Mouse (Mus musculus) NIH3T3 (cell line): Measurements from ENCODE around the gene Usf1.
A peak's percentile ranks its signal among the peaks of the same experiment; 100 is the strongest.

Experiments used
- DNase-seq: peaks from one replicate; pipeline ENCODE4 v3.0.0-alpha.2; 2012; ENCODE audit warnings: low read depth

Usf1 gene

GRCm38 (mm10) chr1:171410947-171411484 lies at the start of gene Usf1:
TSS of gene Usf1 (plus strand) at chr1:171411313.
- DNase-seq = peak; percentile 97

GRCm38 (mm10) chr1:171365934-171366333 lies 45.2 kb upstream of the Usf1 start:
- no peak for DNase-seq

- DNase-seq = no peak
Observed at GRCm38 (mm10) chr1:171369845-171370556, 41.1 kb upstream of the Usf1 start, which contains the start of gene Nectin4. TSS of gene Nectin4 (plus strand) at chr1:171370099.

GRCm38 (mm10) chr1:171372880-171373279 lies 38.2 kb upstream of the Usf1 start:
- DNase-seq = no peak

GRCm38 (mm10) chr1:171373946-171374345 lies 37.2 kb upstream of the Usf1 start:
- DNase-seq = no peak

GRCm38 (mm10) chr1:171375646-171376097 lies 35.4 kb upstream of the Usf1 start:
- peak; percentile 73 for DNase-seq

GRCm38 (mm10) chr1:171378298-171378697 lies 32.8 kb upstream of the Usf1 start:
- DNase-seq = no peak

- no peak for DNase-seq
Observed at GRCm38 (mm10) chr1:171379935-171380599, 31.0 kb upstream of the Usf1 start.

GRCm38 (mm10) chr1:171382096-171382620 lies 29.0 kb upstream of the Usf1 start:
- DNase-seq = no peak

- no peak for DNase-seq
Observed at GRCm38 (mm10) chr1:171384361-171384760, 26.8 kb upstream of the Usf1 start.

GRCm38 (mm10) chr1:171385171-171385570 lies 25.9 kb upstream of the Usf1 start:
- DNase-seq = no peak

GRCm38 (mm10) chr1:171387099-171387498 lies 24.0 kb upstream of the Usf1 start:
- peak; percentile 51 for DNase-seq

- DNase-seq = no peak
Observed at GRCm38 (mm10) chr1:171388376-171389102, 22.6 kb upstream of the Usf1 start, which contains the start of gene Arhgap30. TSS of gene Arhgap30 (plus strand) at chr1:171388954.

- no peak for DNase-seq
Observed at GRCm38 (mm10) chr1:171390101-171390500, 21.0 kb upstream of the Usf1 start.

GRCm38 (mm10) chr1:171401821-171402220 lies 9.3 kb upstream of the Usf1 start:
- DNase-seq = no peak

GRCm38 (mm10) chr1:171402991-171403390 lies 8.1 kb upstream of the Usf1 start:
- no peak for DNase-seq

- DNase-seq = no peak
Observed at GRCm38 (mm10) chr1:171407263-171407662, 3.9 kb upstream of the Usf1 start.

GRCm38 (mm10) chr1:171410231-171410630 lies 882 bp upstream of the Usf1 start:
- DNase-seq = no peak

GRCm38 (mm10) chr1:171411492-171411941 lies 404 bp downstream of the Usf1 start:
- DNase-seq = no peak

- DNase-seq = peak; percentile 72
Observed at GRCm38 (mm10) chr1:171412001-171412441, 908 bp downstream of the Usf1 start.

- DNase-seq = peak; percentile 66
Observed at GRCm38 (mm10) chr1:171412446-171412845, 1.3 kb downstream of the Usf1 start.

GRCm38 (mm10) chr1:171413608-171414007 lies 2.5 kb downstream of the Usf1 start:
- DNase-seq = no peak
